ENCODE assay signal across 11 mouse cellular contexts in the genomic region with DNA sequence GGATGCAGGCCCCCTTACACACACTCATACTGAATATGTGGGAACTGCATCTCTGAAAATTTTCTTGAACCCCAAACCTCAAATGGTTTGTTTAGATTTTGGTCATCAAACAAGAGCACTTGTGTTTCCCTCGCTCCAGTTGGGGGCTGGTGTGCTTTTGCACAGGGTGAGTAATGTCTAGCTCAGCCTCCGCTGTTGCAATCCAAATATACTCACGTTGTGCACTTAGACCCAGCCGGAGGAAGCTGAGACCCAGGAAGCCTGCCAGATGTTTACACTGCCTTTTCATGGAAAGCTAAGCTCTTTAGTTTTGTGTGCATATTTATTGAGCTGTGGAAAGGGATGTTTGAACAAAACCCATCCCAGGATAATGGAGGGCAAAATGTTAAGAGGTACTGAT.
DNase-seq lines count a peak whose midpoint lies in the region; ATAC-seq and TF ChIP-seq lines count a peak whose summit lies in the region.
"Had no signal": no experiment of that assay in that cellular context is flagged by ENCODE, and none has a peak within 500 bp of the region (broad histone marks: within the 10 kb centered on the region; RNA-seq: fewer than 3 reads in every experiment).

No protein-coding gene starts in this region.

- H3K36me3 ChIP-seq in intestine, embryonic 14.5 days (ENCODE audit: control insufficient read depth, insufficient read depth, low read length) = no peaks in the 10 kb centered on the region
- no peaks in the 10 kb centered on the region for H3K36me3 ChIP-seq in intestine, postnatal 0 days (ENCODE audit: control insufficient read depth, insufficient read depth)
- H3K36me3 ChIP-seq in liver, embryonic 14.5 days (replicated peaks; ENCODE audit: control insufficient read depth, insufficient read depth, low read depth) = no peaks in the 10 kb centered on the region
- no peaks in the 10 kb centered on the region for H3K36me3 ChIP-seq in stomach, postnatal 0 days (ENCODE audit: control insufficient read depth, insufficient read depth, low read length)
- H3K36me3 ChIP-seq: limb, embryonic 15.5 days had no signal

- TF ChIP-seq EP300 in liver, embryonic 14.5 days (IDR thresholded peaks at IDR 0.05; ENCODE audit: low read depth) = no peak
- TF ChIP-seq EP300 in stomach, postnatal 0 days (optimal IDR thresholded peaks at IDR 0.05) = no peak

- H3K4me3 ChIP-seq in intestine, embryonic 14.5 days (ENCODE audit: low read depth, low read length) = no peak overlapping the region
- no peak overlapping the region for H3K4me3 ChIP-seq in intestine, postnatal 0 days (ENCODE audit: low read depth, low read length)
- no peak overlapping the region for H3K4me3 ChIP-seq in liver, embryonic 14.5 days (ENCODE audit: insufficient read depth in 1 of 2, low read depth in 2 of 2, low read length in 2 of 2)
- no peak overlapping the region for H3K4me3 ChIP-seq in stomach, postnatal 0 days (ENCODE audit: low read depth, low read length)
- H3K4me3 ChIP-seq: layer of hippocampus, adult 2 months; limb, embryonic 15.5 days had no signal

- TF ChIP-seq CTCF in intestine, postnatal 0 days (IDR thresholded peaks at IDR 0.05; ENCODE audit: low read depth) = no peak
- TF ChIP-seq CTCF in liver, embryonic 14.5 days (IDR thresholded peaks at IDR 0.05; ENCODE audit: low read depth) = no peak
- TF ChIP-seq CTCF in stomach, postnatal 0 days (IDR thresholded peaks at IDR 0.05; ENCODE audit: low read depth) = no peak

- no peak overlapping the region for H3K9ac ChIP-seq in intestine, embryonic 14.5 days (ENCODE audit: low read length)
- no peak overlapping the region for H3K9ac ChIP-seq in intestine, postnatal 0 days (ENCODE audit: low read depth, low read length)
- H3K9ac ChIP-seq in liver, embryonic 14.5 days (replicated peaks) = no peak overlapping the region
- H3K9ac ChIP-seq in stomach, postnatal 0 days (ENCODE audit: low read length) = no peak overlapping the region
- H3K9ac ChIP-seq: limb, embryonic 15.5 days had no signal

- peaks cover 4% of the 10 kb centered on the region for H3K4me1 ChIP-seq in intestine, embryonic 14.5 days (replicated peaks; ENCODE audit: control insufficient read depth, insufficient read depth, low read length)
- no peaks in the 10 kb centered on the region for H3K4me1 ChIP-seq in intestine, postnatal 0 days (replicated peaks; ENCODE audit: control insufficient read depth, insufficient read depth, low read length)
- no peaks in the 10 kb centered on the region for H3K4me1 ChIP-seq in liver, embryonic 14.5 days (replicated peaks; ENCODE audit: control insufficient read depth in 2 of 2, insufficient read depth in 2 of 2, low read length in 1 of 2)
- no peaks in the 10 kb centered on the region for H3K4me1 ChIP-seq in stomach, postnatal 0 days (replicated peaks; ENCODE audit: control insufficient read depth, insufficient read depth)
- H3K4me1 ChIP-seq: limb, embryonic 15.5 days had no signal

- 0 out of 2 replicates have a peak overlapping the region, but pooled peaks have one; percentile 33 for H3K27ac ChIP-seq in intestine, embryonic 14.5 days (ENCODE audit: low read depth)
- no peak overlapping the region for H3K27ac ChIP-seq in intestine, postnatal 0 days (ENCODE audit: low read depth, low read length)
- no peak overlapping the region for H3K27ac ChIP-seq in liver, embryonic 14.5 days
- no peak overlapping the region for H3K27ac ChIP-seq in stomach, postnatal 0 days (replicated peaks)
- H3K27ac ChIP-seq: layer of hippocampus, adult 2 months; limb, embryonic 15.5 days had no signal

- DNase-seq in intestine, embryonic 14.5 days (ENCODE audit: low spot score) = no peak
- peak; percentile 33 for DNase-seq in urinary bladder, postnatal 14 days (ENCODE audit: low spot score)
- DNase-seq in urinary bladder, adult 2 months (ENCODE audit: low spot score) = no peak
- peak; percentile 3 to 28 (median 22) for DNase-seq in liver, embryonic 14.5 days (ENCODE audit: low read depth in 3 of 3, low spot score in 3 of 3)
- peak; percentile 38 for DNase-seq in stomach, postnatal 0 days (ENCODE audit: low spot score)
- no peak for DNase-seq in MN1 (ENCODE audit: low spot score)
- no peak for DNase-seq in cerebellum, adult 11 months
- DNase-seq: thymus, postnatal 4 days had no signal

- H3K9me3 ChIP-seq in intestine, embryonic 14.5 days (ENCODE audit: control insufficient read depth, low read length) = no peaks in the 10 kb centered on the region
- H3K9me3 ChIP-seq in intestine, postnatal 0 days (ENCODE audit: control insufficient read depth) = no peaks in the 10 kb centered on the region
- H3K9me3 ChIP-seq in liver, embryonic 14.5 days (ENCODE audit: control insufficient read depth, low read length) = no peaks in the 10 kb centered on the region
- no peaks in the 10 kb centered on the region for H3K9me3 ChIP-seq in stomach, postnatal 0 days (ENCODE audit: control insufficient read depth, low read length)
- H3K9me3 ChIP-seq: limb, embryonic 15.5 days had no signal

- WGBS in intestine, embryonic 14.5 days = 25% methylated on average over 4 of the region's 4 CpGs
- WGBS in intestine, postnatal 0 days = 30% methylated on average over 4 of the region's 4 CpGs
- 45% methylated on average over 4 of the region's 4 CpGs for WGBS in liver, embryonic 14.5 days (ENCODE audit: insufficient replicate concordance)
- 11% methylated on average over 4 of the region's 4 CpGs for WGBS in stomach, postnatal 0 days

- ATAC-seq in intestine, embryonic 14.5 days (replicated peaks; ENCODE audit: low FRiP score, low TSS enrichment, low read depth) = no peak
- ATAC-seq in intestine, postnatal 0 days = no peak
- no peak for ATAC-seq in liver, embryonic 14.5 days (ENCODE audit: insufficient read depth)
- peak; percentile 63 for ATAC-seq in stomach, postnatal 0 days (ENCODE audit: low FRiP score, low TSS enrichment)

- H3K4me2 ChIP-seq in intestine, embryonic 14.5 days (ENCODE audit: low read length) = no peak overlapping the region
- no peak overlapping the region for H3K4me2 ChIP-seq in intestine, postnatal 0 days (replicated peaks; ENCODE audit: low read depth)
- no peak overlapping the region for H3K4me2 ChIP-seq in liver, embryonic 14.5 days (ENCODE audit: low read depth)
- H3K4me2 ChIP-seq in stomach, postnatal 0 days (replicated peaks; ENCODE audit: low read depth) = no peak overlapping the region
- H3K4me2 ChIP-seq: limb, embryonic 15.5 days had no signal

- H3K27me3 ChIP-seq in intestine, embryonic 14.5 days (replicated peaks; ENCODE audit: control insufficient read depth, insufficient read depth, low read length) = no peaks in the 10 kb centered on the region
- no peaks in the 10 kb centered on the region for H3K27me3 ChIP-seq in intestine, postnatal 0 days (replicated peaks; ENCODE audit: control insufficient read depth, insufficient read depth, low read length)
- H3K27me3 ChIP-seq in liver, embryonic 14.5 days (ENCODE audit: control insufficient read depth, insufficient read depth, low read length) = no peaks in the 10 kb centered on the region
- H3K27me3 ChIP-seq in stomach, postnatal 0 days (ENCODE audit: control insufficient read depth, insufficient read depth, low read length) = no peaks in the 10 kb centered on the region
- H3K27me3 ChIP-seq: limb, embryonic 15.5 days had no signal

Comparison
In these comparisons a context has a peak if more than half of its experiments do, and no peak if none do; other contexts are left out.
1. DNase-seq: peak in urinary bladder, postnatal 14 days (single experiment), liver, embryonic 14.5 days (3 of 3) and stomach, postnatal 0 days (single experiment); none in intestine, embryonic 14.5 days (single experiment), urinary bladder, adult 2 months (single experiment), MN1 (single experiment) and cerebellum, adult 11 months (single experiment).